Mouse (Mus musculus) kidney, postnatal 25 days (tissue): Measurements from ENCODE around the gene Srp9.

Source experiments
- DNase-seq, 2 experiments: peaks; one replicate each; pipeline ENCODE4 v3.0.0; 2021; ENCODE audit warnings: mixed read lengths in 2 of 2

Gene Srp9

DNA sequence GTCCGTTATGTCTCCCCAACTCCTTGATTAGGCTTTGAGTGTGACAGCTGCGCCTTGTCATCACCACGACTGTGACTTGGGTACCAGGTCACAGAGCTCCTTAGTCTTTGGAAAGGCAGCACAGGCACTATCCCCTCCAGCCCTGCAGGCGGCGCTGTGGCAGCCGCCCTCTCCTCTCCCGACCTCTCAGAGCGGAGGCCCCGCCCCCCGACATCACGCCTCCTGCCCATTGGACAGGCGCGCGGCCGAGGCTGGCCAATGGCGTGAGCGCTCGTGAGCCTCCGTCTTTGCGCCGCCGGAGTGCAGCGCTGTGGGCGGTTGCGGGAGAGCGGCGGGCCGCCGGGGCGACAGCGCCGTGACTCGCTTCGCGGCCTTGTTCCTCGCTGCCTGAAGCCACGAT is at the start of gene Srp9:
Gene Srp9 (plus strand): TSS at position 232 of the 400 bp plus-strand sequence.
- DNase-seq: peak; percentile 98 to 99

DNA sequence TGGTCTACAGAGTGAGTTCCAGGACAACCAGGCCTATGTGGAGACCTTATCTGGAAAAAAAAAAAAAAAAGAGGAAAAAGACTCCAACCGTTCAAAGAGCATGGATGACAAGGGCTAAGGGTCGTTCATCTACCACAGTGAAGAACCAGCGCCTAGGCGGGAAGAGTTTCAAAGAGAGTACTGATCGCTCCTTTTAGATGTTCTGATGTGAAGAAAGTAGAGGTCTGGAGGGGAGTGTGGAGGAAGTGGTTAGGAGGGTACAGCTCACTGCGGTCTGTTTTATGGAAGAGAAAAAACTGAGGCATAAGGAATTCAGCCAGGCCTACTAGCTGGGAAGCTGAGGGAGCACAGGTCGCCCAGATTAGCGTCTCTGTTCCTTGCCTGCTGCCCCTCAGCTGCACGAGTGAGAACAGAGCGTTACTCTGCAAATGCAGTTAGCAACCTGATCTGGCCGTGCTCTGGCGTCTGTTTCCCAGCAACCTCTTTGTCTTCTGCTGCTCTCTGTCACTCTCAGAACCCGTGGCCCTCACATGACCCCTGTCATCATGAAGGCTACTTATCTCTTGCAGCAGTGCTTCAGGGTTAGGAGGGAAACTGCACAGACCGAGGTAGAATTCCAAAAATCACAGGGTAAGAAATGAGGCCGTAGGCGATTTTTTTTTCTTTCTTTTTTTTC is 42.7 kb upstream of the Srp9 start:
- DNase-seq: no peak

DNA sequence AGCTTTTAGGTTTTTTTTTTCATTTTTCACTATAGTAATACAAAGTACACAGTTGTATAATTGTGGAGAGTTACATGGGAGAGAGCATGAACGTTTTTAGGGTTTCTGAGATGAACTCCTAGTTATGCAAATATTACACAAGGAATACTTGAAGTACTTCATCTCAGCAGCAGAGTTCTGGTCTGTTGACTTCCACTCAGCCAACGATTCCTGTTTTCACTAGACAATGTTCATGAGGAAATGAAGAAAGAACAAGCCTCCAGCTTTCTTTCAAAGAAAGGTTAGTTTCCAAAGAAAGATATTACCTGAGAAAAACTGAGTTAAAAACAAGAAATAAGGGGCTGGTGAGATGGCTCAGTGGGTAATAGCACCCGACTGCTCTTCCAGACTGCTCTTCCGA is 41.1 kb upstream of the Srp9 start:
- DNase-seq: no peak

DNA sequence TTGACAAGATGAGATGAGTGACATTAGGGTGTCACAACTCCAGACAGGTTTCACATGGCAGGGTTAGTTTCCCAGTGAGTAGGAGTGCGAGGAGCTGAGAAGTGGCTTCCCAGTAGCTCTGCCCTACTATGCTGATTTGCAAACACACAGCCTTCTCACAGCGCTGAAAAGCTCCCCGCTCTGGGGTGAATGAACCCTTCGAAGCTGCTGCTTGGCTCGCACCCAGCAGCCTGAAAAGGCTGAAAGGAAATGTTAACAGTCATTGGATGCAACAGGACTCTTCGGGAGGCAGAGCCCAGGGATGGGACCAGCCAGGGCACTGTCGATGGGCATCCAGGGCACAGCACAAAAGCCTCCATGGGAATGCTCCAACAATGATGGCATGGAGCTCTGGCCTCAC is 37.8 kb upstream of the Srp9 start:
- peak in 1 of 2 experiments; percentile 20 for DNase-seq

DNA sequence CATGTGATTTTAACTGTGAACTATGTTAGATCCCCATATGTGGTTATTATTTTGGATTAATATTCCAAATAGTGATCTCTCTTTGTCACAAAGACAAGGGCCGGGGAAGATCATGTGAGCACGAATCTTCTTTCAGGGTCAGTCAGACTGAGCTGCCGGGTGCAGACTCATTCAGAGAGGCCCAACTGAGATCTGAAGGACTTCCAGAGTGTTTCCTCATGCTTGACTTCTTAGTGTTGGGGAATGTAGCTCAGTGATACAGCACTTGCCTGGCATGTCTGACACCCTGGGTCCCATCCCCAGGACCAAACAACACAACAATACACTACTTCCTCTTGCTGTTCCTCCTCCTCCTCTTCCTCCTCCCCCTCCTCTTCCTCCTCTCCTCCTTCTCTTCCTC is 37.2 kb upstream of the Srp9 start:
- no peak for DNase-seq

DNA sequence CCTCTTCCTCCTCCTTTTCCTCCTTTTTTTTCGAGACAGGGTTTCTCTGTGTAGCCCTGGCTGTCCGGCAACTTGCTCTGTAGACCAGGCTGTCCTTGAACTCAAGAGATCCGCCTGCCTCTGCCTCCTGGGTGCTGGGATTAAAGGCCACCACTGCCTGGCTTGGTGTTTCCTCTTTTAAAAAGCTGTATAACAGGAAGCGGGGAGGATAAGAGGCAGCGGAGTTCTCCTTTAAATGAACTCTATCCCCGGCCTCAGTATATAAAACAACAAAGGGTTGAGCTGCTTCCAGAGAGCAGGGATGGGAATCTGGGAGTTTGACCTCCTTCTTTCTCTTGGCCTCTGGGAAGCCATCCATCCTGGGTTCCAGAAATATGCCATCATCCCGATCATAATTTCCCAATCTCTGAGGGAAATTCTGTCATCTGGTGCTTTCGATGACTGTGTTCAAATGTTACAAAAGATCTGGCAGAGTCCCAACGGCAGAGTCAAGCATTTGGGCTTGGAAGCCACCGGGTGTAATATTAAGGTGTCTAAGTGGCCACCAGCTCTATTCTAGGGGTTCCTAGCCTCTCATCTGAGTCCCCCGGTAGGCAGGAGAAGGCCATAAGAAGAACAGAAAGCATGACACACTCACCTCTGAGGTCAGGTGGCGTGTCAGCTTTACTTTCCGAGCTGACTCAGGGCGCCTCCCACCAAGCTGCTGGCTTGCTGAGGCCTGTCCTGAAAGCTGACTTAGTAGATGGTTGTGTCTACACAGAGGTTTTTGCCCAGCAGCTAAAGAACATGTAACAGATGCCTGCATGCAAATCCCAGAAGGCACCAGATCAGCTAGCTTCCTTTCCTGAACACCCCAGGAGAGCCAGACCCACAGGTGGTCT is 36.5 kb upstream of the Srp9 start:
- no peak for DNase-seq

DNA sequence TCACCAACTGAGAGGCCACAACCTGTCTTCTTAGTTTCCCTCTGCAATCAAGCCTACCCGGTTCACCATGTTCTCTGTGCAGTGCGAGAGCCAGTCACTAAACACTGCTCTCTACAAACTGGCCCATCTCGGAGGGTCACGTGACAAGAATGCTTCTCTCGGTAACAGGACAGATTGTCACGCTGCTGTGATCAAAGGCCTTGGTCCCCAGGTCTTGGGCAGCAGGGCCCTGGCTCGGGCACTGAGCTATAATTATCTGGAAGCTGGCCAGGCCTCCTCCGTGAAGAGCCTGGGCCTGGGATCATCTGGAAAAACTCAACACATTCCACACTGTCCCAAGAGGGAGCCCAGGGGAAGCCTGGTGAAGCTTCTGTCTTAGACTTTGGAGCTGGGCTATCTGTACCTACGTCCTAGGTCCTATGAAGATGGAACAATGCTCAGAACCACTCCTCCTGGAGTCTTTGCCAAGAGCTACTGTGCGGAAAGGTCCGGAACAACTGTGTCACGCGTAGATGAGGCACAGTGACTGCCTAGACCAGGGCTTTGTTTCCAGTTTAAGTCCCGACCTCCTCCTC is 35.6 kb upstream of the Srp9 start:
- DNase-seq: peak; percentile 57 to 73

DNA sequence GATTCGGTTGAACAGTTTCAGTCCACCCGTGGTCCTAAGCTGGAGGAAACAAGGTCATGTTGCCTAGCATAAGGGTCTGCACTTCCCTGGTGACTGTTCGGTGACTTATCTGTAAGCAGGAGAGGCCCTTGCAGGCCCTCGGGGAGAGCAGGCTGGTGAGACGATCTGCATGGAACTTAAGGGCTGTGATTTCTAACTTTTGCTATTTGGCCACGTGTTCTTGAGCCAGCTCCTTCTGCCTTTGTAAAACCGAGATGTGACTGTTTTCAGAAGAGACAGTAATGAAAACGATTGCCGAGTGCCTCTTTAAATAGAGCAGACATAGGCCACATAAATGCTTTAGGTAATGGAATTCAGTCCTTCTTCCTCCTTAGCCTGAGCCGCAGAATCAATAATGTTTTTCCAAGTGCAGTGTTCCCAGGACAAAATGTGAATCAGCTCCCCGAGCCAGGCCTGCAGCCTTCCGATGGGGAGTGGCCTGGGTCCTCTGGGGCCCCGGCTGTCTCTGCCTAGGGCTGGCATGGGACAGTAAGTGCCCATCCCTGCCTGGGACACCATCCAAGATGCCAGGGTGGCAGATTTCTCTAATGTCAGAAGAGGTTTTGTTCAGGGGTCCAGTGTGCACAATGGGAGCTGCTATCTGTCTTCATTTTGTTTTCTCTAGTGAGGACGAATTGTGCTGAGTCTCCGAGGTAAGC is 34.8 kb upstream of the Srp9 start:
- no peak for DNase-seq

DNA sequence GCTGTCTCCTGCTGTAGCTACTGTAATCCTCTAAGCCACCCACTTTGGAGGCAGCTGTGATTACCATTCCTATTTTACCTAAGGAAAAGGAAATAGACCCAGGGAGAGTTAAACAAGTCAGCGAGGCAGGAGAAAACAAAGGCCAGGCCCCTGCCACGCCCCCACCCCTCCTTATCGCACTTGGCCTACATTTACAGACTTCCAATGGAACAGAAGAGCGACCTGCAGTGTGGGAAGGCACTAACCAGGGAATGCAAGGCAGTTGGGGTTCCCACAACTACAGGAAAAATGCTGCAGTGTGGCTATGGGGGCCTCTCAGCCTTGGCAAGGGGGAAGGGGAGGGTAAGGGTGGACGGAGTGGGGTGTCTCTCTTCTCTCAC is 34.2 kb upstream of the Srp9 start:
- DNase-seq: no peak

DNA sequence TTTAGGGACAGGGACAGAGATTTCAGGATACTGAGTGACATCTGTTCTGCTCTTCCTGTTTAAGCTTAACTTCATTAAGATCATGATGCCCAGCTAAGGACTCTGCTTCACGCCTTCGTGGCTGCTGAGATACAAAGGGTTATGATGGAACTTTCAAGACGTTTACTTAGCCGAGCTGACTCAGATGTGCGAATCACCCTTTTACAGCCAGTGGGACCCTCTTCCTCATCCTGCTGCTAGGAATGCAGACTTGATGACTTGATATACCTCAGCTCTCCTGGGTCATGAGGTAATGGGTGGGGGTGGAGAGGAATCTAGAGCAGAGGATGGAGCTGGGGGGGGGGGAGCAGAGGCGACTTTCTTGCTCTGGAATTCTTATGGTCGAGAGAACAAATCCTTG is 33.3 kb upstream of the Srp9 start:
- no peak for DNase-seq

DNA sequence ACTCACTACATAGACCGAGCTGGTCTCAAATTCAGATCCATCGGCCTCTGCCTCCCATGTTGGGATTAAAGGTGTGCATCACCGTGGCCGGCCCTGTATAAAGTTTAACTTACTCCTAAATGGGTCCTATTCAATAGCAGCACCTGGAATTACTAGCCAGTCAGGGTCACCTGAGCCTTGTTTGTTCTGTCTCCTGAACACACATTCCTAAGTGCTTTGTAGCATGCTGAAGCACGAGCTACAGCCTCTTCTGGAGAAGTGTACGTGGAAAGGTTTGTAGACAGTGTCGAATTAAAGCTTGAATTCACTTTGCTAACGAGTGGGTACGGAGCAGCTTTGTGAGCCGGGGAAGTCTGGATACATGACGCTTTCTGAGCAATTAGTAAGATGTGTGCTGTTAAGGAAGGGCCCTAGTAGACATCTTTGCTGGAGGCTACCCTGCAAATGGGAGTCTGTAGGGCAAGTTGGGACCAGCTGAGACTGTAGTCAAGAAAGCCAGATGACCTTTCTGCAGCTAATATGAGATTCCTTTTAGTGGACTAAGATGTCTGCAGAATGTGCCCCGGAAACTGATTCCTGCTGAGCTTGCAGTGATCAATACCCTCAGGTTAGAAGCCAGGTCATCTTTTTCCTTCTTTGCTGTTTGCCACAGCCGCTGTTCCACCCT is 32.7 kb upstream of the Srp9 start:
- DNase-seq: peak in 1 of 2 experiments; percentile 14

DNA sequence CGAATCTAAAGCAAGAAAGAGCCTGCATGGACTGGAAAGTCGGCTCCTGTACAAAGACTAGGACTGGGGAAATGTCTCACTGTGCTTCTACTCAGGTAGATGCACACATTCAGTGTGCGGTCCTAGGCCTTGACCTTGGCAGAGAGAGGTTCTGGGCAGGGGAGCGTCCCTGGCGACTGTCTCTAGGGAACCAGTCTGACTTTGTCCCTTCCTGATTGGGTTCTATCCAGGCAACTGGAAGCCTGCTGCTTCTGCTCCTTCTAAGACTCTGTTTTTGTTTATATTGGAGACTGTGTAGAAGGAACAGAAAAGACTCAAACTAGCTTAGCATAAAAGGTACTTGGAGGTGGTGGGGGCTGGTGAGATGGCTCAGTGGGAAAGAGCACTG is 32.1 kb upstream of the Srp9 start:
- DNase-seq: peak; percentile 20 to 62

DNA sequence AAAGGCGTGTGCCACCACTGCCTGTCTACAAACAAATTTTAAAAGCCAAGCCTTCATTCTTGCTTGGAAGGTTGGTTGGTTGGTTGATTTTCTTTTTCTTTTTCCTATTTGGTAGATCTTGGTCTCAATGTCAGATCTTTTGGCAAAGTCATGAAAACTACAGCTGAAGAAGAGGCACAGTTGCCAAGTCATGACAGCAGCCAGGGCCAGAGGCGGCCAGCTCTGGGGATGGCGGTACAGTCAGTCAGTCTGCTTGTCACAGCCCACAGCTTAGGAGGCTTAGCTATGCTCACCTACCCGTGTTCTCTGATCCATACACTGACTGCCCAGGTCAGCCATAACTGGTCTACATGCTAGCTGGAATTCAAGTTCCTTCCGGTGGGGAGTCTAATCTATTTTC is 31.1 kb upstream of the Srp9 start:
- no peak for DNase-seq

DNA sequence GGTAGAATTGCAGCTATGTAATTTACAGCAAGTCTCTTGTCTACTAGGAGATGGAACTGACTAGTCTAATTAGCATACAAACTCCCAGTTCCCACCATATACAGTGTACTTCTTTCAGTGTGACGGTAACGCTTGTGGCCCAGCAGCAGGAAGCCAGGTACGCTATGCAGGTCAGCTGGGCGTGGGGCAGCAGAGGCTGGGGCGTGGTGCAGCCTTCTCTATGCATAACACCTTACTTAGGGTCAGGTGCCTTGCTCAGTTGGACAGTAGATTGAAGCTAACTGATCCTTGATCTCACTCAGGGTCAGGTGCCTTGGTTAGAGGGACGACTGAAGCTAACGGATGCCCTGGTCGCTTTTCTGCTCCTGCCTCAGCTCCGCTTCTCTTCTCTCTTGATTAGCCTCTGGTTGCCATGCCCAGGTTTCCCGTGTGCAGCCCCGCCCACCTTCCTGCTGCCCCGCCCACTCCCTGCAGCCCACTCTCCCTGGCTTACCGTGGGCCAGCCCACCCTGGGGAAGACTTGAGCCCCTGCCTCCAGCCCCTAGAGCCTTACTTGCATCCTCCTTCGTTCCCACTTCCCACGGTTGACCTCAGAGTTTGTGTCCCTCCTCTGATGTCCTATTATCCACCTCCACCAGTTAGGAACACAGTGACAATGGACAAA is 29.9 kb upstream of the Srp9 start:
- no peak for DNase-seq

DNA sequence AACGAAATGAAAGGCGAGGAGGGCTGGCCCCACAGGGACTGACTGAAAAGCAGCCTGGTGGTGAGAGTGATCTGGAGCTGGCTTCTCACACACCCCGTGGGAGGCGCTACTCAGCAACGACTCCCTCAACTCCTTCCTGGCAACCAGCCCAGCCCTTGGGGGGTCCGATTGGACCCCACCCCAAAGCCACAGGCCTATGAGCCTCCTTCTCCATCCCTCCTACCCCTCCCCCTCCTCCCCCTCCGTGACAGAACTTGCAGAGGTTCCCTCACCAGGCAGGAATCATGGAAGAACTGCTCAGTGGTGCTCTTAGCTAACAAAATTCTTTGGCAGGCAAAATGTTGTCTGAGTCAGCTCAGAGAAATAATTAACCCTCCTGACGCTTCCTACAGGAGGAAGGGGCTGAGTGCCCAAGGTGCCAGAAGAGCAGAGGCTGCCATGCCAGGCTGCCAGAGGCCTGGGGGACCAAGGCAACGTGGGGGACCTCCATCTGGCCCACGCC is 29.2 kb upstream of the Srp9 start:
- DNase-seq: peak; percentile 32 to 66

DNA sequence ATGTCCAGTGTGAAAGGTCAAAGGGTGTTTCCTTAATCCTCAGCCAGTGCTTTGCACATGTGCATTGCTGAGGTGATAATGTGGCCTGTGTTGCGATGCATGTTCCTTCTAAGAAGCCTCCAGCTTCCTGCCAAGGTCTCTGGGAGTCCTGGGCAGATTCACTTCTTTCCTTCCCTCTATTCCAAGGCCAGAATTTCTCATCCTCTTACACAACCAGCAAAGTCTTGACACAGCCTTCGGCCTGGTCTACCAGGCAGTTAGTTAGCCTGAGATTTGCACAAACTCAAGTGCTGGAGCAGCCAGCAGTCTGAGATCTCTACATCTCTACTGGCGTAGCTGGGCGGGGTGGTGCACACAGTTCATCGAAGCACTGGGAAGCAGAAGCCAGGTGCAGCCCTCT is 27.8 kb upstream of the Srp9 start:
- peak in 1 of 2 experiments; percentile 26 for DNase-seq

DNA sequence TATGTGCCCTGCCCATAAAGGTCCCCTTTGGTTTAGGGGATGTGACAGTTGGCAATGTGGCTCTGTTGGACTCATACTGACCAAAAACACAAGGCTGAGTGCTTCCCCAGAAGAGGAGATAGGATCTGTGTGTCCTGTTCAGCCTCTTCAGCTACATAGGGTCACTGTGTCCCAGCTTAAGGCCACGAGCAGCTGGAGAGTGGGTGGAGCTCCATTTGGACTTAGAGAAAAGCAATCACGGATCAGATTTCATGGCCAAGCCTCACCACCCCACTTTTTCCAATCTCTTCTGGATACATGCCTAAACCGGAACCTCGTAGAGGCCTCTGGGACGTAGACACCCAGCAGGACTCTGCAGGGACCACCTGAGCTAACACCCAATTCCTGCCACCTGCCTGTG is 25.5 kb upstream of the Srp9 start:
- no peak for DNase-seq

DNA sequence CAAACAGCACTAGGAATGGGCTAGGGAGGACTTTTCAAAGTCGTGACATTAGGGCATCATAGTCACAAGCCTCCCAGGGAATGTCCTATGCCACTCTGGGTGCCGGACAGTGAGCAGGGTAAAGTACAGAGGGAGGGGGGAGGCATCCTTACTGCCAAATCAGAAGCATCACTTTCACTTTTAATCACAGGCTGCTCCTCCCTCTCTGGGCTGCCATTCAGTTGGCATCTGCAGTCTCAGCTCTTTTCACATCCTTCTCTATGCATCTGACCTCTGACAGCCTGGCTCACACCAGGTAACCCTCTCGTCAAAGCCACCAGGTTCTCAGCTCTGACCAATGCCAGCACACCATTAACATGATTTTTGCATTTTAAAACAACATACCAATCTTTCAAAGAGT is 24.1 kb upstream of the Srp9 start:
- no peak for DNase-seq

DNA sequence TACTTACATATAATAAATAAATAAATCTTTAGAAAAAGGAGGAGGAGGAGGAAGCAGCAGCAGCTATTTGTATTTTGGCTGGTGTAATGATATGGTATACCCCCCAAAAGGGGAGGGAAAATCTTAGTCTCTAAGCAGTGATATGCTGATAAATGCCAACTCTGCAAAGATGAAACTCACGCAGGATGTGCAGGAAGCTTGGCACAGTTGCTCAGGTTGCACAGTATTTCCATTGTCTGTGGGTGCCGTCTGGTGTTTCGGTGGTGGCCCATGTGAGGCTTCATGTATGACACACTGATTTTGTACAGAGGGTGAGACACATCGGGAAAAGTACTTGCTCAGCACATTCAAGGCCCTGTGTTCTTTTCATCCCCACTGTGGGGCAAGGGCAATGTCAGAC is 23.1 kb upstream of the Srp9 start:
- no peak for DNase-seq

DNA sequence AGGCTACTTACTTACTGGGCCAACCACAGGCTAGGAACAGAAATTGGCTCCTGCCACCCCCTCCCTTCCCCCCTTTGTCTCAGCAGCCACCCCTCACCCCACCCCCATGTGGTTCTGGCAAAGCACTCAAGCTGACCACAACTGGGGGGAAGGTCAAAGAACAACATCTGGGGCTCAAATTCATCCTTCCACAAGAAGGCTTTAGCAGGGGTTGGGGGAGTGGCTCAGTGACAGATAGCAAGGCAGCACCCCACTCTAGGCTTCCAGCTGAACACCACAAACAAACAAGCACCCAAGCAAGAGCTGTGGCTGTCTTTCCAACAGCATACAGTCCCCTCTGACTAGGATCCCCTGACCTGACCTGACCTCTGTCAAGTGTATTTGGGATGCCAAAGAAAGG is 21.8 kb upstream of the Srp9 start:
- no peak for DNase-seq

DNA sequence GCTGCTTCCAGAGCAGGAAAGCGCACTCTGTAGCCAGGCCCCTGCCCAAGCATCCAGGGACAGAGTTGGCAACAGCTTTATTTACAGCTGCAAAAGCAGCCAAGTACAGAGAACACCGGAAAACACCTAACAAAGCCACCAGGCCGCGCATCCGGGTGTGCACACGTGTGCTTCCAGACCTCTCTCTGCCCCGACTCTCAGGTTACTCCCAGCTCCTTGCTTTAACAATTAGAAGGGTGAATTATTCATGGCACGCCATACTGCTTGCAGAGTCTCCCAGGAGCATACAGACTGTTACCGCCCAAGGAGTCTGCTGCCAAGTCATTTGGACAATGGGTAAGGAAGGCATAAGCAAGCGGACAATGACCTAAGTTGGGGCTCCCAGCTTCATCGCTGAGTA is 21.1 kb upstream of the Srp9 start:
- peak in 1 of 2 experiments; percentile 50 for DNase-seq

DNA sequence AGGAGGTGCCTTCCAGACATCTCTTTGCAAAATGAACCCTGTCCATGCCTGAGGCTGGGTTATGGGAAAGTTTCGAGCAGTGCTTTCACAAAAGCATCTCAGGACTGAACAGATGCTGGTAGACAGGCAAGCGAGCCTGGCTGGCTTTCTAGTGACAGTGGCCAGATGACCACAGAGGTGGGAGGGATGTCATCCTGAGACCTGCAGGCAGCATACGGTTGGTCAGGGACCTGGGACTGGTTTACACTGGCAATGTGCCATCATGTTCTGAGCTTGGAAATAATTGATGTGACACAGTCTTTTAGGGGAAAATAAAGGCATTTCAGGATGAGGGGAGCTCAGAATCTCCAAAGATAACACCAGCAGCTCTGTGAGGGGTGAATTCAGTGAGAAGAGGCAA is 19.5 kb upstream of the Srp9 start:
- no peak for DNase-seq
